Mouse (Mus musculus) G1E (cell line): ENCODE results near the gene Olfr806.

ENCODE experiments used
- CTCF ChIP-seq: IDR thresholded peaks from 2 replicates; pipeline ENCODE4 v1.5.1; 2012; ENCODE audit warnings: low read depth, low read length, inconsistent platforms, mixed read lengths
- GATA2 ChIP-seq: IDR thresholded peaks from 2 replicates; pipeline ENCODE4 v1.6.1; 2012; ENCODE audit warnings: low read depth, low read length, inconsistent platforms, borderline replicate concordance
- TAL1 ChIP-seq: conservative IDR thresholded peaks from 2 replicates; pipeline ENCODE4 v1.6.1; 2012; ENCODE audit warnings: low read depth, low read length, inconsistent platforms, mixed read lengths

- TF ChIP-seq CTCF, result no peak
- no peak for TF ChIP-seq TAL1
- no peak for TF ChIP-seq GATA2
These were observed 12.4 kb downstream of the Olfr806 start, which contains the start of gene Olfr805 for GRCm38 (mm10) chr10:129729275-129729674.
